Mouse (Mus musculus) sigmoid colon, adult 10 weeks (tissue): ENCODE data around the gene Anapc13. TPM values are rescaled to one million over a fixed set of nuclear protein-coding genes. Genes with fewer than 3 reads are reported as not detected.

Experiments used
- polyA plus RNA-seq: library from polyadenylated mRNA; stranded (reverse); fragments of 350-450 nt; fragmentation: Illumina TruSeq; extraction: RNeasy Lipid Tissue Mini Kit (QIAGEN cat#74804); gene quantifications from one replicate; pipeline ENCODE4 v1.2.3, GENCODE M21; 2014; ENCODE audit warnings: low read depth, low replicate concordance

Gene Anapc13
- 8.7 TPM for polyA plus RNA-seq

GRCm38 (mm10) chr9:102625983-102626838 lies at the start of gene Anapc13, which contains the start of gene Cep63:
TSS of gene Anapc13 (plus strand) at chr9:102626296.
TSS of gene Cep63 (minus strand) at chr9:102626534.

Other genes starting within 250 kb of the Anapc13 start
- not detected for gene Ky, start 120.5 kb upstream of the Anapc13 start, polyA plus RNA-seq
- 42.6 TPM for gene Cep63, start 238 bp downstream of the Anapc13 start, polyA plus RNA-seq
- gene Amotl2, start 90.4 kb downstream of the Anapc13 start, polyA plus RNA-seq = 7.5 TPM
- 99.1 TPM for gene Ryk, start 208.6 kb downstream of the Anapc13 start, polyA plus RNA-seq